7 mouse cellular contexts compared by ENCODE assay signal in genomic region chr10:125786880-125787337, GRCm38 (mm10).
A peak's percentile ranks its signal among the peaks of the same experiment; 100 is the strongest.
DNase-seq lines count a peak whose midpoint lies in the region; ATAC-seq and TF ChIP-seq lines count a peak whose summit lies in the region.

No protein-coding gene starts in this region.

- under 1% methylated on average over 17 of the region's 17 CpGs for WGBS in embryonic facial prominence, embryonic 12.5 days
- 2% methylated on average over 17 of the region's 17 CpGs for WGBS in hindbrain, embryonic 12.5 days
- under 1% methylated on average over 17 of the region's 17 CpGs for WGBS in midbrain, embryonic 11.5 days

- H3K27ac ChIP-seq in left cerebral cortex, adult 2 months = no peak overlapping the region
- H3K27ac ChIP-seq in embryonic facial prominence, embryonic 12.5 days = peak overlapping the region; percentile 94
- peak overlapping the region; percentile 79 for H3K27ac ChIP-seq in hindbrain, embryonic 12.5 days
- peak overlapping the region; percentile 70 for H3K27ac ChIP-seq in midbrain, embryonic 11.5 days (ENCODE audit: low read depth, low read length)

- intact Hi-C loops in left cerebral cortex, adult 2 months (cut with DNase I) = loop anchor here (5.0 kb wide), 4 partner anchors 210 to 1080 kb away; no protein-coding TSS in a partner anchor
- intact Hi-C loops in left cerebral cortex, postnatal 36 days (cut with DNase I) = loop anchor here (10.0 kb wide), 2 partner anchors 178 to 548 kb away; partner anchors contain the start of gene Lrig3

- no peaks in the 10 kb centered on the region for H3K27me3 ChIP-seq in embryonic facial prominence, embryonic 12.5 days
- no peaks in the 10 kb centered on the region for H3K27me3 ChIP-seq in hindbrain, embryonic 12.5 days
- H3K27me3 ChIP-seq in midbrain, embryonic 11.5 days (ENCODE audit: control insufficient read depth, insufficient read depth, low read length) = no peaks in the 10 kb centered on the region

- DNase-seq in left cerebral cortex, adult 2 months (ENCODE audit: extremely low spot score in 1 of 2, low spot score in 2 of 2) = no peak
- DNase-seq in left cerebral cortex, postnatal 36 days (ENCODE audit: low spot score in 2 of 2) = no peak
- DNase-seq in midbrain, embryonic 11.5 days (ENCODE audit: low spot score, missing footprints) = peak; percentile 95
- no peak for DNase-seq in urinary bladder, postnatal 25 days (ENCODE audit: low spot score)
- DNase-seq in thymus, adult 18-20 months = no peak

- peak; percentile 91 for ATAC-seq in embryonic facial prominence, embryonic 12.5 days (ENCODE audit: insufficient number of reproducible peaks, insufficient read depth, low FRiP score, low TSS enrichment)
- ATAC-seq in hindbrain, embryonic 12.5 days (ENCODE audit: low FRiP score) = peak; percentile 66
- peak; percentile 91 for ATAC-seq in midbrain, embryonic 11.5 days (ENCODE audit: low FRiP score)

- H3K9ac ChIP-seq in embryonic facial prominence, embryonic 12.5 days = no peak overlapping the region
- peak overlapping the region; percentile 51 for H3K9ac ChIP-seq in hindbrain, embryonic 12.5 days
- H3K9ac ChIP-seq in midbrain, embryonic 11.5 days (ENCODE audit: low read length) = peak overlapping the region; percentile 54; the same call in 1 of the 2 replicates

- TF ChIP-seq CTCF in left cerebral cortex, adult 2 months (IDR thresholded peaks at IDR 0.05) = no peak

- no peaks in the 10 kb centered on the region for H3K36me3 ChIP-seq in embryonic facial prominence, embryonic 12.5 days
- no peaks in the 10 kb centered on the region for H3K36me3 ChIP-seq in hindbrain, embryonic 12.5 days
- H3K36me3 ChIP-seq in midbrain, embryonic 11.5 days (ENCODE audit: control insufficient read depth, insufficient read depth, low read length) = no peaks in the 10 kb centered on the region

- peak overlapping the region; percentile 33 for H3K4me3 ChIP-seq in left cerebral cortex, adult 2 months
- H3K4me3 ChIP-seq in embryonic facial prominence, embryonic 12.5 days = peak overlapping the region; percentile 18
- H3K4me3 ChIP-seq in hindbrain, embryonic 12.5 days = peak overlapping the region; percentile 22
- H3K4me3 ChIP-seq in midbrain, embryonic 11.5 days (ENCODE audit: low read depth, low read length) = peak overlapping the region; percentile 10; the same call in 1 of the 2 replicates

- peaks cover 46% of the 10 kb centered on the region for H3K4me1 ChIP-seq in embryonic facial prominence, embryonic 12.5 days
- H3K4me1 ChIP-seq in hindbrain, embryonic 12.5 days = peaks cover 30% of the 10 kb centered on the region
- peaks cover 21% of the 10 kb centered on the region for H3K4me1 ChIP-seq in midbrain, embryonic 11.5 days (ENCODE audit: control insufficient read depth, insufficient read depth, low read length)

- peak overlapping the region; percentile 46 for H3K4me2 ChIP-seq in embryonic facial prominence, embryonic 12.5 days (replicated peaks)
- peak overlapping the region; percentile 56 for H3K4me2 ChIP-seq in hindbrain, embryonic 12.5 days (replicated peaks)
- peak overlapping the region; percentile 47 for H3K4me2 ChIP-seq in midbrain, embryonic 11.5 days

- peaks cover 3% of the 10 kb centered on the region; the same call in 1 of the 2 replicates for H3K9me3 ChIP-seq in embryonic facial prominence, embryonic 12.5 days
- no peaks in the 10 kb centered on the region for H3K9me3 ChIP-seq in hindbrain, embryonic 12.5 days (replicated peaks)
- H3K9me3 ChIP-seq in midbrain, embryonic 11.5 days (ENCODE audit: control insufficient read depth, low read length) = no peaks in the 10 kb centered on the region
